Mouse (Mus musculus) liver, embryonic 12.5 days (tissue): ENCODE measurements around the gene Myl12a. TPM values are rescaled to one million over a fixed set of nuclear protein-coding genes. Genes with fewer than 3 reads are reported as not detected.
A peak's percentile ranks its signal among the peaks of the same experiment; 100 is the strongest.
"Not testable (repeated sequence)": the region's sequence is repeated elsewhere in the genome, so short reads cannot be mapped to it uniquely, and the experiment has no call there.

Experiments used
- ATAC-seq: fragments of 200-750 bp; cut with Nextera tagmentation; 2 replicates; pipeline ENCODE4 v1.8.0; 2017; ENCODE audit warnings: moderate number of reproducible peaks, mild to moderate bottlenecking, moderate library complexity
- H3K27ac ChIP-seq: fragments of 300-500 bp; sonication (generic); 2 replicates; pipeline ENCODE4 v1.5.1; 2016; ENCODE audit warnings: mild to moderate bottlenecking
- H3K27me3 ChIP-seq: fragments of 300-500 bp; sonication (generic); replicated peaks from 2 replicates; pipeline ENCODE4 v1.6.1; 2016; ENCODE audit warnings: mild to moderate bottlenecking, moderate library complexity
- H3K36me3 ChIP-seq: fragments of 300-500 bp; sonication (generic); 2 replicates; pipeline ENCODE4 v1.6.1; 2016; ENCODE audit warnings: mild to moderate bottlenecking, moderate library complexity
- H3K4me1 ChIP-seq: fragments of 300-500 bp; sonication (generic); 2 replicates; pipeline ENCODE4 v1.6.1; 2016
- H3K4me2 ChIP-seq: fragments of 300-500 bp; sonication (generic); 2 replicates; pipeline ENCODE4 v1.6.1; 2016; ENCODE audit warnings: mild to moderate bottlenecking, moderate library complexity
- H3K4me3 ChIP-seq: fragments of 300-500 bp; sonication (generic); 2 replicates; pipeline ENCODE4 v1.5.1; 2016; ENCODE audit warnings: mild to moderate bottlenecking, moderate library complexity
- H3K9ac ChIP-seq: fragments of 300-500 bp; sonication (generic); 2 replicates; pipeline ENCODE4 v1.6.1; 2016; ENCODE audit warnings: mild to moderate bottlenecking, moderate library complexity
- H3K9me3 ChIP-seq: fragments of 300-500 bp; sonication (generic); replicated peaks from 2 replicates; pipeline ENCODE4 v1.6.1; 2016; ENCODE audit warnings: mild to moderate bottlenecking, moderate library complexity
- WGBS: fragments of 180-500 bp; shearing (Covaris S2); methylation state at CpG from one replicate; pipeline ENCODE4 v1.1.7; 2016; ENCODE audit not compliant: insufficient replicate concordance; 5-methylcytosine and 5-hydroxymethylcytosine counted together
- polyA plus RNA-seq: library from polyadenylated mRNA; unstranded; fragments of >200 nt; fragmentation: Nextera tagmentation; extraction: Ambion mirVana; gene quantifications from 2 replicates; pipeline ENCODE4 v1.2.1, GENCODE M21; 2016

The Myl12a gene
- polyA plus RNA-seq, 1 experiment from 2014 or later, result 292 TPM

DNA sequence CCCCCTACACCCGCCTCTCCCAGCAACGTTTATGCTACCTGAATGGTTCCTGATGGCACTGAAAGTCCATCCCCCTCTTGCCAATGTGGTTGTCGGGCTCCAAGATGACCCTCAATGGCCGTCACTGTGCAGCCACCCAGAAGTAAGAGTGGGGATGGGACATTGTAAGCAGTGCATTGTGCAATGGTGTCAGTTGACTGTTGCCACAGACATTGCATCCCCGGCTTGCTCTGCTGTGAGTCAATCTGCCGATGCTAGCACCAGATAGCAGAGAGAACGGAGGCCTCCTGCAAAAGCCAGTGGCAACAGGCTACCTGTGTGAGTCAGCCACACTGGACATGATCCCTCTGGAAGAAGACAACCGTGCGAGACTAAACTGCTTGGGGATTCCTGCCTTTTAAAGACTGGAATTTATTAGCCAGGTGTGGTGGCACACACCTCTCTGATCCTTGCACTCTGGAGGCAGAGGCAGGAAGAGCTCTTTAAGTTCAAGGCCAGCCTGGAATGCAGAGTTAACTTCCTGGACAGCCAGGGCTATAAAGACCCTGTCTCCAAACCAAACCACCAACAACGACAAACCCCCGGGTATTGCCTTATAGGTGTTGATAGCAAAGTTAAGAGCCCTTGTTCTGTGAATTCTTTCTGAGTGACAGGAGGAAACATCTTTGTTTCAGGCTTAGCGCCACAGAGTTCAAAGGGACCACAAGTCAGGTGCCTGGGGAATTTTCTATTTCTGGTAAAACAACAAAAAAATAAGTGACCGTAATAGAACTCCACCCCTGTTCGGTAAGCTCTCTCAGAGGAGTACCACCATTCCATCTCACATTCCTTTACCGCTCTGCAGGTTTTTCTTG is 16.9 kb downstream of the Myl12a start:
- Histone ChIP-seq H3K27me3 (no peaks in the 10 kb centered on the region), H3K4me3 (no peak overlapping the region), H3K27ac (no peak overlapping the region), H3K4me2 (no peak overlapping the region), H3K9me3 (no peaks in the 10 kb centered on the region), H3K4me1 (peaks cover 31% of the 10 kb centered on the region), H3K36me3 (peaks cover 54% of the 10 kb centered on the region), H3K9ac (no peak overlapping the region)
- 71% methylated on average over 15 of the region's 15 CpGs for WGBS
- ATAC-seq, result no peak

DNA sequence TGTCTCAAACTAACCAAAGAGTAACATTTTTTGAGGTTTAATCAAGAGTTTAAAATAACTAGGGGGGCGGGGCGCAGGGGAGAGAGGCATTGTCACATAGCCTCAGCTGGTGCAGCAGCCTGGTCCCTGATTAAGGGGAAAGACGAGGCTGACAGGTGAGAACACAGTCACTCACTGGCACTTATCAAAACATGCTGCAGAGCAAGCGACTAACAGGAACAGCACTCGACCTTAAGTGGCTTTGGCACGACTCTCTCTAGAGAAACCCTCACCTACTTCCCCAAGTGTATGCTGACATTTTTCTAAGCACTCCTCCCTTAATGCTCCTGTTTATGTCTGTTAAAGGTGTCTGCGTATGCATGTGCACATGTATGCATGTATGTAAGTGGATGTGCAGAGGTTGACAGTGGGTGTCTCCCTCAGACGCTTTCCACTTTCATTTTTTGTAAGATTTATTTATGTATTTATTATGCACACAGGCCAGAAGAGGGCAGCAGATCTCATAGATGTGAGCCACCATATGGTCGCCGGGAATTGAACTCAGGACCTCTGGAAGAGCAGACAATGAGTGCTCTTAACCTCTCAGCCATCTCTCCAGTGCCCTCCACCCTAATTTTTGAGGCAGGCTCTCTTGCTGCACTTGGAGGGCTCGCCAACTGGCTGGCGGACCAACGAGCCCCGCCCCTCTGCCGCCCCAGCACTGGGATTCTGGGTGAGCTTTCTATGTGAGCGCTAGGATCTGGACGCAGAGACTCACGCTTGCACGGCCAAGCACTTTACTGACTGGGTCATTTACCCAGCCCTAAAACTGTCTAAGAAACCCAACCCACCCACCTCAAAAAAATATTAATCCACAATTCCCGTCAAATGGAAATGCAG is 23.1 kb downstream of the Myl12a start:
- Histone ChIP-seq H3K9me3 (no peaks in the 10 kb centered on the region), H3K9ac (no peak overlapping the region), H3K27ac (no peak overlapping the region), H3K4me1 (no peaks in the 10 kb centered on the region), H3K27me3 (no peaks in the 10 kb centered on the region), H3K4me2 (no peak overlapping the region), H3K36me3 (peaks cover 56% of the 10 kb centered on the region), H3K4me3 (no peak overlapping the region)
- WGBS, result 73% methylated on average over 20 of the region's 20 CpGs
- ATAC-seq, result no peak

- H3K27me3 ChIP-seq, result no peaks in the 10 kb centered on the region
- H3K9ac ChIP-seq, result no peak overlapping the region
- H3K4me2 ChIP-seq, result no peak overlapping the region
- H3K36me3 ChIP-seq, result peaks cover 63% of the 10 kb centered on the region
- no peaks in the 10 kb centered on the region for H3K4me1 ChIP-seq
- no peak overlapping the region for H3K4me3 ChIP-seq
- no peaks in the 10 kb centered on the region for H3K9me3 ChIP-seq
- 67% methylated on average over 6 of the region's 6 CpGs for WGBS
- no peak for ATAC-seq
- H3K27ac ChIP-seq, result no peak overlapping the region
These were observed 24.9 kb downstream of the Myl12a start for GRCm38 (mm10) chr17:70977799-70978198.

GRCm38 (mm10) chr17:70974065-70974464 is 28.6 kb downstream of the Myl12a start:
- not testable (repeated sequence) for H3K4me3 ChIP-seq, ATAC-seq, H3K9ac ChIP-seq, H3K9me3 ChIP-seq, H3K27me3 ChIP-seq, H3K27ac ChIP-seq, H3K4me1 ChIP-seq, H3K4me2 ChIP-seq
- H3K36me3 ChIP-seq, result peaks cover 39% of the 10 kb centered on the region
- WGBS, result 48% methylated on average over 14 of the region's 14 CpGs

DNA sequence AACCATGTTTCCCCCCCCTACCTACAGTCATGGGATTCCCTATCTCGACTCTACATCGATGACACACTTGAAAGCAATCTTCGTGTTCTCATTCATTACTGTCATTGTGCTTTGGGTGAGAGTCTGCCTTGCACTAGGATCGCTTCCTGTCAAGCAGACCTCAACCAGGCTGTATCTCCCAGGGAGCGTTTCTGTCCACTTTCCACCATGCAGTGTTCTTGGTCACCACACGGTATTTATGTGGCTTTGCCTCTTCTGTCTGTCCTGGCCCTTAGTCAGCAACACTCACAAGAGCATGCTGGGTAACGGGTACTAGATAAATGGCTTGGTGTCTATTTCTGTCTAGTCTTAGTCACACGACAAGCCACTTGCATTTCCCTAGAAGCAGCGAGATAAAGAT is 29.3 kb downstream of the Myl12a start:
- Histone ChIP-seq H3K36me3 (peaks cover 39% of the 10 kb centered on the region), H3K4me2 (no peak overlapping the region), H3K27me3 (no peaks in the 10 kb centered on the region), H3K9me3 (no peaks in the 10 kb centered on the region), H3K4me3 (no peak overlapping the region), H3K4me1 (no peaks in the 10 kb centered on the region), H3K9ac (no peak overlapping the region), H3K27ac (no peak overlapping the region)
- no peak for ATAC-seq
- WGBS, result 68% methylated on average over 9 of the region's 9 CpGs

DNA sequence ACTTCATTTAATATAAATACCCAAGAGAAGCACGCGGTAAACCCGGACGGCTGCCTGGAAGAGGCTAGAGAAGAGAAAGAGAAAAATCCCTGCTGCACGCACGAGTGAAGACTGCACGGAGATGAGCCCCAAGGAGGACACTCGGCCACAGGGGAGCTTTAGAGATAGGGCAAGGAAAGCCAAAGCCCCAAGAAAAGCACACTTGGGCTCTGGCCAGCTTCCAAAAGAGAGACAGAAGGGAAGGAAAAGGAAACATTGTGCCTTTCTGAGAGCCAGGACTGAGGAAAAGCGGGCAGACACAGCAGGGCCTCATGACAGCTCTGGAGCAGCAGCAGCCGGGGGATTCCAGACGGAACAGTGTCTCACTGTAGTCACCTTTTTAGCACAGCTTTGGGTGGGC is 31.5 kb downstream of the Myl12a start:
- H3K4me2 ChIP-seq, result no peak overlapping the region
- H3K9me3 ChIP-seq, result no peaks in the 10 kb centered on the region
- ATAC-seq, result no peak
- no peak overlapping the region for H3K9ac ChIP-seq
- no peak overlapping the region for H3K27ac ChIP-seq
- H3K4me3 ChIP-seq, result no peak overlapping the region
- H3K4me1 ChIP-seq, result no peaks in the 10 kb centered on the region
- 74% methylated on average over 11 of the region's 11 CpGs for WGBS
- H3K27me3 ChIP-seq, result no peaks in the 10 kb centered on the region
- peaks cover 31% of the 10 kb centered on the region for H3K36me3 ChIP-seq

DNA sequence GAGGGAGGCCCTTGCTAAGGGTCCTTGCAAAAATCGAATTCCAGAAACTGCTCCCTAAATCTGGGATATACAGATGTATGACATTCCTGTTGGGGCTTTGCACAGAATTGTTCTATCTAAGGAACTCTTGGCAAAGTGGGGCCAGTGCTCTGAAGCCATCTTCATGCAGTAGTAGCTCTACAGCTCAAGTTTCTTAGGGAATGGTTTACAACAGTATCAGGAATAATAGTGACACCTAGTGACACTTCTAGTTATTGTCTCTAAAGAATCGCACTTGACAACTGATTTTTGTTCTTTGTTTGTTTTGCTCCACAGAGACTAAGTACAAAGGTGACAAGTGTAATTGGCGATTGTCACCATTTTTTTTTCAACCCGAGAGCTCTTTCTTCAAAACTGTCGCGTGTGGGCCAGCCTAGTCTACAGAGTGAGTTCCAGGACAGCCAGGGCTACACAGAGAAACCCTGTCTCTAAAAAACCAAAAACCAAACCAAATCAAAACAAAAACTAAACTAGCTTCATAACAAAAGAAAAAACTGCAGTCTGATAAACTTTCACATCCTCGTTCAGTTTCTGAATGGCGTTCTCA is 34.0 kb downstream of the Myl12a start:
- Histone ChIP-seq H3K4me3 (no peak overlapping the region), H3K36me3 (peaks cover 6% of the 10 kb centered on the region), H3K27me3 (no peaks in the 10 kb centered on the region), H3K9ac (no peak overlapping the region), H3K4me2 (no peak overlapping the region), H3K27ac (no peak overlapping the region), H3K4me1 (no peaks in the 10 kb centered on the region), H3K9me3 (no peaks in the 10 kb centered on the region)
- ATAC-seq, result no peak
- WGBS, result 26% methylated on average over 8 of the region's 8 CpGs

DNA sequence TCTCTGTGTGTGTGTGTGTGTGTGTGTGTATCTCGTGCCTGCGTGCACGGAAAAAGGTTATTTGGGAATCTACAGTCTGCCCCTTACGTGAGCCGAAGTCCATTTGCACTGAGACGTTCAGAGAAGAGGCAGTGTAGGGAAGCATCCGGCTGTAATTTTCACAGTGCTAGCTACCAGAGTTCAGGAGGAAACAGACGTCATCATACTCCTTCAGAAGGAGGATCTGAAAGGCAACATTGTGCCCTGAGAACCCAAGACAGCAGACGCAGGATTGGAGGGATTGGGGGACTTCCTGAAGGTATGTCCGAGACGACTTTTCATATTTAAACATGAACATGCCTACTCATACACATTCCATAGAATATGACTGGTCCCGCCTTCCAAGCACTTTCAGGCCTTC is 35.0 kb downstream of the Myl12a start:
- Histone ChIP-seq H3K4me1 (no peaks in the 10 kb centered on the region), H3K27ac (no peak overlapping the region), H3K36me3 (no peaks in the 10 kb centered on the region), H3K9me3 (no peaks in the 10 kb centered on the region), H3K27me3 (no peaks in the 10 kb centered on the region), H3K9ac (no peak overlapping the region), H3K4me3 (no peak overlapping the region), H3K4me2 (no peak overlapping the region)
- WGBS, result 61% methylated on average over 12 of the region's 12 CpGs
- ATAC-seq, result no peak

GRCm38 (mm10) chr17:70967191-70967590 is 35.5 kb downstream of the Myl12a start:
- Histone ChIP-seq H3K36me3 (no peaks in the 10 kb centered on the region), H3K4me3 (no peak overlapping the region), H3K9ac (no peak overlapping the region), H3K4me2 (no peak overlapping the region), H3K4me1 (no peaks in the 10 kb centered on the region), H3K27me3 (no peaks in the 10 kb centered on the region), H3K27ac (no peak overlapping the region), H3K9me3 (no peaks in the 10 kb centered on the region)
- WGBS, result 50% methylated on average over 9 of the region's 9 CpGs
- no peak for ATAC-seq

DNA sequence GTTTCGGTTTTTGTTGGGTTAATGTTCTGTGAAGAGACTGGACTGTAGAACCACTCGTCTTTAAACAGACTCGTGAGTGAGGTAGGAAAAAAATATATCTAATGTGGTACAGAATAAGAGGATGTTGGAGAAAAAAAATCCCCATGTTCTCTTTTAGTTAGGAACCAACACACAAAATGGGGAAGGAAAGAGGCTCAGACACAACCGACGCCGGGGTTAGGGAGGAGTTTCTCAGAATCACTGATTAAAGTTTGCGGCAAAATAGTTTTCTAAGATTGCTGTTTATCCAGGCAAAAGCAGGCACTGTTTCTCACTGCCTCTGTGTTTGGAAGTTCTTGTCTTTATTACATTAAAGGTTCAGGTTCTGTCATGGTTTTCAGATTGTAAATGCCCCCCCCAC is 36.6 kb downstream of the Myl12a start:
- Histone ChIP-seq H3K9ac (no peak overlapping the region), H3K27me3 (no peaks in the 10 kb centered on the region)
- 52% methylated on average over 7 of the region's 7 CpGs for WGBS

GRCm38 (mm10) chr17:70965281-70965680 is 37.4 kb downstream of the Myl12a start:
- 64% methylated on average over 2 of the region's 2 CpGs for WGBS
- no peaks in the 10 kb centered on the region for H3K4me1 ChIP-seq
- no peak for ATAC-seq
- no peaks in the 10 kb centered on the region for H3K36me3 ChIP-seq
- no peak overlapping the region for H3K27ac ChIP-seq
- no peaks in the 10 kb centered on the region for H3K27me3 ChIP-seq
- H3K4me3 ChIP-seq, result no peak overlapping the region
- no peaks in the 10 kb centered on the region for H3K9me3 ChIP-seq
- H3K4me2 ChIP-seq, result no peak overlapping the region
- no peak overlapping the region for H3K9ac ChIP-seq

More for the DNA sequence above, 36.6 kb downstream of the Myl12a start:
- H3K4me2 ChIP-seq, result no peak overlapping the region
- H3K4me1 ChIP-seq, result no peaks in the 10 kb centered on the region
- H3K4me3 ChIP-seq, result no peak overlapping the region
- no peak overlapping the region for H3K27ac ChIP-seq
- no peaks in the 10 kb centered on the region for H3K9me3 ChIP-seq
- no peaks in the 10 kb centered on the region for H3K36me3 ChIP-seq
- ATAC-seq, result no peak

DNA sequence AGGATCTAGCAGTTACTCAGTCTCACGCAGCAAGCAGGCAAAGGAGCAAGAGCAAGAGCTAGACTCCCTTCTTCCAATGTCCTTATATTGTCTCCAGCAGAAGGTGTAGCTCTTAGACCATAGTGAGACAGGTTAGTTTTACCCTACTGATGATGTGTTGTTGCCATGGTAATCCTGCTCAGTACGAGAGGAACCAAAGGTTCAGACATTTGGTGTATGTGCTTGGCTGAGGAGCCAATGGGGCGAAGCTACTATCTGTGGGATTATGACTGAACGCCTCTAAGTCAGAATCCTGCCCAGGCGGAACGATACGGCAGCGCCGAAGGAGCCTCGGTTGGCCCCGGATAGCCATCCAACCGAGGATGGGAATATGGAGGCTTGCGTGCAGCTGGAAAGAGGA is 39.1 kb downstream of the Myl12a start:
- not testable (repeated sequence) for H3K4me1 ChIP-seq, H3K9me3 ChIP-seq, H3K4me3 ChIP-seq, H3K4me2 ChIP-seq, H3K27ac ChIP-seq, H3K36me3 ChIP-seq, H3K27me3 ChIP-seq, H3K9ac ChIP-seq
- ATAC-seq, result peak; percentile 100
- 61% methylated on average over 13 of the region's 13 CpGs for WGBS
